Comparison of ENCODE assay signal across 11 mouse cellular contexts in genomic region chr5:123277342-123277701, GRCm38 (mm10). TPM values are rescaled to one million over a fixed set of nuclear protein-coding genes. Genes with fewer than 3 reads are reported as not detected.
DNase-seq lines count a peak whose midpoint lies in the region; ATAC-seq and TF ChIP-seq lines count a peak whose summit lies in the region.
"Had no signal": no experiment of that assay in that cellular context is flagged by ENCODE, and none has a peak within 500 bp of the region (broad histone marks: within the 10 kb centered on the region; RNA-seq: fewer than 3 reads in every experiment).

No protein-coding gene starts in this region.

- no peak for ATAC-seq in heart, postnatal 0 days (ENCODE audit: insufficient read depth, low read depth)
- peak; percentile 48 for ATAC-seq in forebrain, embryonic 16.5 days
- ATAC-seq in midbrain, embryonic 13.5 days = 0 out of 2 replicates have a peak, but pooled peaks have one; percentile 26
- ATAC-seq in kidney, embryonic 15.5 days (replicated peaks; ENCODE audit: low FRiP score) = no peak

- H3K4me2 ChIP-seq in heart, postnatal 0 days (ENCODE audit: low read depth, low read length) = no peak overlapping the region
- H3K4me2 ChIP-seq in forebrain, embryonic 16.5 days (ENCODE audit: low read length) = peak overlapping the region; percentile 30
- H3K4me2 ChIP-seq in midbrain, embryonic 13.5 days (replicated peaks) = no peak overlapping the region
- no peak overlapping the region for H3K4me2 ChIP-seq in kidney, embryonic 15.5 days

- H3K27ac ChIP-seq in heart, postnatal 0 days (ENCODE audit: low read depth) = no peak overlapping the region
- H3K27ac ChIP-seq in forebrain, embryonic 16.5 days (ENCODE audit: low read length) = peak overlapping the region; percentile 86
- peak overlapping the region; percentile 40; the same call in 1 of the 2 replicates for H3K27ac ChIP-seq in midbrain, embryonic 13.5 days
- no peak overlapping the region for H3K27ac ChIP-seq in kidney, embryonic 15.5 days

- no peak for TF ChIP-seq EP300 in heart, postnatal 0 days (IDR thresholded peaks at IDR 0.05; ENCODE audit: low read depth)

- DNase-seq in heart, postnatal 0 days (ENCODE audit: low spot score) = peak; percentile 42
- no peak for DNase-seq in heart, adult 8-10 months (ENCODE audit: low spot score)
- DNase-seq in Muller cell, postnatal 12 days (ENCODE audit: inconsistent ontology term) = peak; percentile 57
- DNase-seq in urinary bladder, postnatal 14 days (ENCODE audit: low spot score) = no peak
- DNase-seq: cerebellum, adult 9-11 months; gastrocnemius, postnatal 25 days; kidney, postnatal 25 days; right cerebral cortex, postnatal 25 days had no signal

- TF ChIP-seq CTCF in heart, postnatal 0 days (IDR thresholded peaks at IDR 0.05; ENCODE audit: low read depth) = no peak

- H3K4me1 ChIP-seq in heart, postnatal 0 days (ENCODE audit: control insufficient read depth, insufficient read depth) = peaks cover 6% of the 10 kb centered on the region
- H3K4me1 ChIP-seq in forebrain, embryonic 16.5 days (replicated peaks; ENCODE audit: control insufficient read depth, insufficient read depth, low read length) = peaks cover 51% of the 10 kb centered on the region
- peaks cover 25% of the 10 kb centered on the region for H3K4me1 ChIP-seq in midbrain, embryonic 13.5 days (replicated peaks)
- no peaks in the 10 kb centered on the region for H3K4me1 ChIP-seq in kidney, embryonic 15.5 days

- H3K4me3 ChIP-seq in heart, postnatal 0 days (ENCODE audit: low read depth, low read length) = no peak overlapping the region
- no peak overlapping the region for H3K4me3 ChIP-seq in forebrain, embryonic 16.5 days (replicated peaks; ENCODE audit: low read length)
- H3K4me3 ChIP-seq in midbrain, embryonic 13.5 days (replicated peaks) = no peak overlapping the region
- H3K4me3 ChIP-seq in kidney, embryonic 15.5 days (replicated peaks) = no peak overlapping the region

- H3K9me3 ChIP-seq in heart, postnatal 0 days (replicated peaks; ENCODE audit: control insufficient read depth, low read length) = no peaks in the 10 kb centered on the region
- H3K9me3 ChIP-seq in forebrain, embryonic 16.5 days (ENCODE audit: control insufficient read depth, low read length) = no peaks in the 10 kb centered on the region
- H3K9me3 ChIP-seq in midbrain, embryonic 13.5 days = no peaks in the 10 kb centered on the region
- H3K9me3 ChIP-seq in kidney, embryonic 15.5 days (replicated peaks) = no peaks in the 10 kb centered on the region

- no peaks in the 10 kb centered on the region for H3K27me3 ChIP-seq in heart, postnatal 0 days (ENCODE audit: control insufficient read depth, insufficient read depth, low read length)
- no peaks in the 10 kb centered on the region for H3K27me3 ChIP-seq in forebrain, embryonic 16.5 days (replicated peaks; ENCODE audit: control insufficient read depth, insufficient read depth, low read length)
- H3K27me3 ChIP-seq in midbrain, embryonic 13.5 days = no peaks in the 10 kb centered on the region
- H3K27me3 ChIP-seq in kidney, embryonic 15.5 days = no peaks in the 10 kb centered on the region

- no peak overlapping the region for H3K9ac ChIP-seq in heart, postnatal 0 days (replicated peaks; ENCODE audit: low read depth, low read length)
- H3K9ac ChIP-seq in forebrain, embryonic 16.5 days (replicated peaks; ENCODE audit: low read depth, low read length) = no peak overlapping the region
- H3K9ac ChIP-seq in midbrain, embryonic 13.5 days (replicated peaks) = no peak overlapping the region
- H3K9ac ChIP-seq in kidney, embryonic 15.5 days = no peak overlapping the region

- no peaks in the 10 kb centered on the region for H3K36me3 ChIP-seq in heart, postnatal 0 days (replicated peaks; ENCODE audit: control insufficient read depth, insufficient read depth, low read length)
- H3K36me3 ChIP-seq in forebrain, embryonic 16.5 days (ENCODE audit: control insufficient read depth, insufficient read depth) = no peaks in the 10 kb centered on the region
- H3K36me3 ChIP-seq in midbrain, embryonic 13.5 days = no peaks in the 10 kb centered on the region
- no peaks in the 10 kb centered on the region for H3K36me3 ChIP-seq in kidney, embryonic 15.5 days

- WGBS in heart, postnatal 0 days = 20% methylated on average over 7 of the region's 7 CpGs
- WGBS in forebrain, embryonic 16.5 days = 4% methylated on average over 7 of the region's 7 CpGs
- WGBS in midbrain, embryonic 13.5 days = 29% methylated on average over 7 of the region's 7 CpGs
- 61% methylated on average over 7 of the region's 7 CpGs for WGBS in kidney, embryonic 15.5 days

RNA-seq across cellular contexts. Expression of gene Wdr66, which starts 25.4 kb away (rescaled TPM):
- total RNA-seq in heart, postnatal 0 days (2014; rRNA removed; ENCODE audit: low replicate concordance) = 3.1 and 7.3 TPM in 2 replicates
- polyA plus RNA-seq in heart, postnatal 0 days (2015; fragmentation: Nextera tagmentation; extraction: Ambion mirVana) = 3.1 and 4.0 TPM in 2 replicates
- total RNA-seq in heart, adult 8-10 months (2022) = under 1 TPM; 0.65 to 0.82 (median 0.73) TPM
- polyA plus RNA-seq in forebrain, embryonic 16.5 days (2015; fragmentation: Nextera tagmentation; extraction: Ambion mirVana) = 1.5 and 1.9 TPM in 2 replicates
- polyA plus RNA-seq in midbrain, embryonic 13.5 days (2015; fragmentation: Nextera tagmentation; extraction: Ambion mirVana) = 0.93 and 1.2 TPM in 2 replicates
- 1.5 and 1.7 TPM in 2 replicates for polyA plus RNA-seq in kidney, embryonic 15.5 days (2015; fragmentation: Nextera tagmentation; extraction: Ambion mirVana)

Comparison
In these comparisons a context has a peak if more than half of its experiments do, and no peak if none do; other contexts are left out.
1. DNase-seq: peak in heart, postnatal 0 days (single experiment) and Muller cell, postnatal 12 days (single experiment); none in heart, adult 8-10 months (single experiment) and urinary bladder, postnatal 14 days (single experiment).
2. ATAC-seq: peak in forebrain, embryonic 16.5 days (single experiment) and midbrain, embryonic 13.5 days (single experiment); none in heart, postnatal 0 days (single experiment) and kidney, embryonic 15.5 days (single experiment).
3. H3K27ac ChIP-seq: peak in forebrain, embryonic 16.5 days (single experiment) and midbrain, embryonic 13.5 days (single experiment); none in heart, postnatal 0 days (single experiment) and kidney, embryonic 15.5 days (single experiment).